Mouse (Mus musculus): ENCODE measurements around the gene Tra2b.
"Not testable (repeated sequence)": the region's sequence is repeated elsewhere in the genome, so short reads cannot be mapped to it uniquely, and the experiment has no call there.

Gene Tra2b

DNA sequence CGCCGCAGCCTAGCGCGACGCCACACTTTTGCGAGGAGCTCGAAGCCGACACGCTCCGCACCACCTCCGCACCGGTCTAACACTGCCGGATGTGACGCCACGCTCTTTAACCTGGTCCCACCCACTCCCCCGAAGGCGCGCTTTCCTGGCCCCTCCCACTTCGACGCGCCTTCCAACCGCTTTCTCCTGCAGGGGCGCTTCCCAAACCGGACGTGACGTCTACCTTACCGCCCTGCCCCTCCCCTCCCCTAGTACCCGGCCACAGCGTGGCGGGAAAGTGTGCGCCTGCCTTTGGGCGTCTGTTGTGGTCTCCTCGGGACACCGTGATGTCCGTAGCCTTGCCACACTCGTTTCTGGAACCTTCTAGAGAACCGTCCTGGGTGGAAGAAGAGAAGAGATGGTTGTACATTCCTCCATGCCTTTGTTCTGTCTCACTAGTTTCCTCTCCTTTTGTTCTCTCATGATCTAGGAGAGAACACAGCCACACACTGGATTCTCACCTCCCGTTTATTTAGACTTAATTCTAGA, at the start of gene Tra2b:
TSS of gene Tra2b (minus strand) at position 157 of the 528 bp plus-strand sequence.
- peak; percentile 97 for DNase-seq (ENCODE audit: low read depth, low spot score)

DNA sequence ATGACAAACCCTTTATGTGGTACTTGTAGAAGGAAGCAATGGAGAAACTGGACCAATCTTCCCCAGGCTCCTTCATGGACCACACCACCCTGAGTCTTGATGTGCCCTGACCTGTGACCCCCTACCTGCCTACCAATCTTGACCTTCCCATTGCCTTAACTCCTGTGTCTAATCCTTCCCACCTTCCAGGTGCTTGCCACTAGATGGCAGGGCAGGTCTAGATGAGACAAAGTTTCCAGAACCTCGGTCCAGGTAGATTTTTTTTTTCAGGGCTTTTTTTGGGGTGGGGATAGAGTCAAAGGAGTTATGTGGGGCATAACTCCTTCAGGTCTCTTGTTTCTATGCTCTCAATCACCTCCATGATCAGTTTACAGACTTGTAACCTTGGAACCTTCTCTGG, 44.8 kb upstream of the Tra2b start:
- peak; percentile 70 for DNase-seq (ENCODE audit: low read depth, low spot score)

DNA sequence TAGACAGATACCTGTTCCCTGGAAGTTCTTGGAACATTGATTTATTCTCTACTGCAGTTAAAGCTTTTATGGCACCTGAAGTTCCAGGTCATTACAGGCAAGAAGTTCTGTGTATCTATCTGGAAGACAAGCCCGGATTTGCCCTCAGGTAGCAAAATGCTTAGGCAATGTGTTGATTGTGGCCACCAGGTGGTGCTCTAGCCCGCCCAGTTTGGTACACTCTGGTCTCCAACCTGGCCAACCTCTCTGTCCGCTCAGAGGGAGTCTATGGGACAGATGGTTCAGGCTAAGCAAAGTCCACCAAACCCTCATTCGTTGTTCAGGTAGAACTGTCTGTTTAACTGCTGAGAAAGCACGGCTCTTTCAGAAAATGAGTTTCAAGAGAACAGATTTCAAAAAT, 36.8 kb upstream of the Tra2b start:
- DNase-seq (ENCODE audit: low read depth, low spot score) = peak; percentile 83

DNA sequence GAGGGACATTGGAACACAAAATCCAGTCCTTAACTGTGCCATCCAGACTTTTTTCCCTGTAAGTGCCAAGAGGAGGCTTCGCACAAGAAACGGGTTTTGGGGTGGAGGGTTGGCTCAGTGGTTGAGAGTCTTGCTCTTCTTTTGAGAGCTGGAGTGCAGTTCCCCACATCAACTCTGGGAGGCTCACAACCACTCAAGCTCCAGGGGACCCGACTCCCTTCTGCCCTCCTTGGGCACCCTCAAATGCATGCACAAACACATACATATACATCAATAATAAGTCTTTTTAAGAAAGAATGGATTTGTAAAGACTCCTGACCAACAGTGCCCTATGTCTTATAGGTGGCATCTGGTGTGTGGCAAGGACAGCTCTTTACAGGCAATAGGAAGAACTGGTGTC, 35.6 kb upstream of the Tra2b start:
- DNase-seq (ENCODE audit: low read depth, low spot score) = peak; percentile 43

DNA sequence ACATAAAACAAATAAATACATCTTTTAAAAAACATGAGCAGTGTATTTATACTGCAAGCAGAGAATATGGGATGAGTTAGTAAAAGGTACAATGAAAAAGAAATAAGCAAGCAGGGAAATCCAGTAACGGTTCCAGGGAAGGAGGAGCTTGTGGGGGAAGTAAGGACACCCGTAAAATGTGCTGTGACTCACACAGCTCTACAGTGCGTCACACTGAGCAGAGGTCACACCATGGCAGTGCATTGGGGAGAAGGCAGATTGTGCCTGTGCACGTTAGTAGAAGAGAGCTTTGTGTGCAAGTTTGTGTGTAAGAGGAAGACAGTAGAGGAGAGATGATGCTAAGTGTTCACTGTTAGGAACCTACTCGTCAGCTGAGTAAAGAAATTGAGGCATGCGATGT, 31.1 kb upstream of the Tra2b start:
- DNase-seq (ENCODE audit: low read depth, low spot score) = no peak

DNA sequence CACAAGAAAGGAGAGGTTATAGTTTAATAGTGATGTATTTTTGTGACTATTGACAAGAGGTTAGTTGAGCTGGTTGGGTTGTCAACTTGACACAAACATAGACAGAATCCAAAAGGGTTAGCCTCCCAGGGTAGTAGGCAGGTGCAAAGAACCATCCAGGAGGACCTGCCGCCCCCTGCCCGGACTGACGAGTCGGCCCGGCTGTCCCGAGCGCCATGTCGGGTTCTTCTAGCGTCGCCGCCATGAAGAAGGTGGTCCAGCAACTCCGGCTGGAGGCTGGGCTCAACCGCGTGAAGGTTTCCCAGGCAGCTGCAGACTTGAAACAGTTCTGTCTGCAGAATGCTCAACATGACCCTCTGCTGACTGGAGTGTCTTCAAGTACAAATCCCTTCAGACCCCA, 29.0 kb upstream of the Tra2b start:
- DNase-seq (ENCODE audit: low read depth, low spot score) = not testable (repeated sequence)

DNA sequence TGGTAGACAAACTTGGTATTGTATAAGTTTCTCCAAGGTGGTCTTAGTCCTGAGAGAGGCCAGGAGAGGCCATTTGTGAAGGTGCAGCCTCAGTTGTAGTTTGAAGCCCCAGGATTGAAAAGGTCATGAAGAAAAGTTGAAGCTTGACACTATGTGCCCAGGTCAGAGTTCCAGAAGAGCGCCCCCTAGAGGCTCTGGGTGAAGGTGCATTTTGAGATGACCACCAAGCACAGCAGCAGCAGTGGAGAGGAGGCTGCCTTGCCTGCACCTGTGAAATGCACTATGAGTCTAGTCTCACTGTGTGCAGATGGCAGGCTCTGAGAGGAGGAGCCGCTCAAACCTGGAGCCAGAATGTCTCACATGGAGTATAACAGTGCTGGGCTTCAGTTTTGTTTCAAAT, 27.8 kb upstream of the Tra2b start:
- DNase-seq (ENCODE audit: low read depth, low spot score) = peak; percentile 55

DNA sequence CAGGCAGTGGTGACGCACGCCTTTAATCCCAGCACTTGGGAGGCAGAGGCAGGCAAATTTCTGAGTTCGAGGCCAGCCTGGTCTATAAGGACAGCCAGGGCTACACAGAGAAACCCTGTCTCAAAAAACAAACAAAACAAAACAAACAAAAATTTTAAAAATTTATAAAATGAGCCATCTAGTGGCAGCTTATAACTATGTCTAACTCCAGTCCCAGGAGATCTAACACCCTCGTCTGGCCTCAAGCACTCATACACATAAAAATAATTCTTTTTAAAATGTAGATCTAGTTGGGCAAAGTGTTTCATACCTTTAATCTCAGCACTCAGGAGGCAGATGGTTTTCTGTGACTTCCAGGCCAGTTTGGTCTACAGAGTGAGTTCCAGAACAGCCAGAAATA, 26.6 kb upstream of the Tra2b start:
- no peak for DNase-seq (ENCODE audit: low read depth, low spot score)

DNA sequence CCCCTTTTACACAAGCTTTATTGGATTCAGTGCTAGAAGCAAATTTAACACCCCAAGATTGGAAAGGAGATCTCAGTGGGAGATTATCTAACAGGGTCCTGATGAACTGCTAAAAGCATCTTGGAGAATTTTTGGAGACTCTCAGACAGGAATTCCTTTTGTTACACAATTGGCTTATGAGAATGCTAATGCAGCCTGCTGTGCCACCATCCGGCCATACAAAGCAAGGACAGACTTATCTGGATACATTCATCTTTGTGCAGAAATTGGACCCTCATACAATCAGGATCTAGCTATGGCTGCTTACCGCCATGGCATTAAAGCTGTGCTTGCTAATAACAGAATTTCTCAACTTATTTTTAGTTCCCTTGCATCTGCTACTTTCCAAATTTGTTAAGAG, 23.8 kb upstream of the Tra2b start:
- DNase-seq (ENCODE audit: low read depth, low spot score) = peak; percentile 87

DNA sequence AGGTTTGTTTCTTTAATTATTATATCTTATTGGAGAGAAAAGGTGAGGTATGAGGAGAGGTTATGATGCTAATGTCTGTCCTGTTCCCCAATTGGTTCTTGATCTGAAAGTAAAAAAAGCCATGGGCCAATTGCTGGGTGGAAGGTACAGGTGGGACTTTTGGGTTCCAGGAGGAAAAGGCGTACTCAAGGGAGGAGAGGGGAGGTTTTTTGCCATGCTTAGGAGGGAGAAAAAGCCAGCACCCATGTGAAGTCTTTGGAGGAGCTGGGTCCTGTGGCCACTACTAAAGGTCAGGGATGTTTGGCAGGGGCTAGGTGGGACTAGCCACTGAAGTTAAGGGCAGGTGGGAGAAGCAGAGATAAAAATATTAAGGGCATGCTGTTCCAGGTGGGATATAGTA, 21.2 kb upstream of the Tra2b start:
- DNase-seq (ENCODE audit: low read depth, low spot score) = no peak

DNA sequence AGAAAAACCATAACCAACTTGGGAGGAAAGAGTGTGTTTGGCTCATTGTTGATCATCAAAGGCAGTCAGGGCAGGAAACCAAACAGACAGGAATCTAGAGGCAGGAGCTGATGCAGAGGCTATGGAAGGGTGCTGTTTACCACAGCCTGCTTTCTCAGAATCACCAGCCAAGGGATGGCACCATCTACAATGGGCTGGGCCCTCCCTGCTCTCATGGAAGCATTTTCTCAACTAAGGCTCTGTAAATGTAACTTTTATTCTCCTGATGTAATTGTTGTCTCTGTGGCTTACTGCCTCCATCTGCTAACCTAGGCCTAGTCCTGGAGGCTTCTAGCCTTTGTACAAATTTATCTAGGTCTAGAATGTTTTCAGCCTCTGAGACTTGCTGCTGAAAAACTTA, 10.7 kb upstream of the Tra2b start:
- DNase-seq (ENCODE audit: low read depth, low spot score) = no peak

DNA sequence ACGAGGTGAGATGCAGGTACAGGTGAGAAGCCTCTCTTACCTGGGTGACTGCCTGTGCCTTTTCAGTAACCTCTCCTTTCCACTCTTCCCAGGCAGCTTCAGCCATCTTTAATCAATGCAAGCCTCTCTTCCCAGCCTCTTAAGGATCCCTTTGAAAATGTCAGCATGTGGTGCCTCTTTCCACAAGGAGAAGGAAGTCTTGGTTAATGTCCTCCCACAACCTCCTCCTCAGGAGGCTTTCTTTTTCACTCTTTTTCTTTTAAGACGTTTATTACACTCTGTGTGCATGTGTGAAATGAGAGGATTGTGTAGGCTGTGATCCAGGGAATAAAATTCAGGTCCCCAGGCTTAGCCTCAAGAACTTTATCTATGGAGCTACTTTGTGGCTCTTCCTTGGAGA, 9.3 kb upstream of the Tra2b start:
- DNase-seq (ENCODE audit: low read depth, low spot score) = no peak

DNA sequence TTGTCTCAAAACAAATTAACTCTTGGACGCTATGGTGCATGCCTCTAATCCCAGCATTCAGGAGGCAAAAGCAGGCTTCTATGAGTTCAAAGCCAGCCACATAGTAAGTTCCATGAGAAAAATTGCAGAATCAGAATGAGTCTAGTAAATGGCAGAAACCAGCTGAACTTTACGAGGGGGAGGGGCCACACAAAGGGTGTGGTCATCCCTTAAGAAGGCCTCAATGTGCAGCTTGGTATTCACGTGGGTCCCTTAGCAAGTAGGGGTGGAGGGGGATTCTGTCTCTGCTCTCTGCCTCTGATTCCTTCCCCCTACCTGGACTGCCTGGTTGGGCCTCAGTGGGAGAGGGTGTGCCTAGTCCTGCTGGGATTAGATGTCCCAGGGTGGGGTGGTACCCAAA, 4.7 kb upstream of the Tra2b start:
- peak; percentile 64 for DNase-seq (ENCODE audit: low read depth, low spot score)

DNA sequence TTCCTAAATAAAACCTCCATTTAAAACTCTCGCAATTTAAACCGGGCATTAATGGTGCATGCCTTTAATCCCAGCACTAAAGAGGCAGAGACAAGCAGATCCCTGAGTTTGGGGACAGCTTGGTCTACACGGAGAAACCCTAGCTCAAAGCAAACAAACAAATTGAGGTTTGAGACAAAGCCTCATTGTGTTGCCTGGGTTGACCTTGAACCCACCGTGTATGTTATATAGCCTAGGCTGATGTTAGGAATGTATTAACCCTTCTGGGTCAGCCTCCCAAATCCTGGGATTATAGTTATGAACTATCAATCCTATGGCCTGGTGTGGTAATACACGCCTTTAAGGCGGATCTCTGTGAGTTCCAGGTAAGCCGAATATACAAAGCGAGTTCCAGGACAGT, 579 bp upstream of the Tra2b start:
- peak; percentile 77 for DNase-seq (ENCODE audit: low read depth, low spot score)

DNA sequence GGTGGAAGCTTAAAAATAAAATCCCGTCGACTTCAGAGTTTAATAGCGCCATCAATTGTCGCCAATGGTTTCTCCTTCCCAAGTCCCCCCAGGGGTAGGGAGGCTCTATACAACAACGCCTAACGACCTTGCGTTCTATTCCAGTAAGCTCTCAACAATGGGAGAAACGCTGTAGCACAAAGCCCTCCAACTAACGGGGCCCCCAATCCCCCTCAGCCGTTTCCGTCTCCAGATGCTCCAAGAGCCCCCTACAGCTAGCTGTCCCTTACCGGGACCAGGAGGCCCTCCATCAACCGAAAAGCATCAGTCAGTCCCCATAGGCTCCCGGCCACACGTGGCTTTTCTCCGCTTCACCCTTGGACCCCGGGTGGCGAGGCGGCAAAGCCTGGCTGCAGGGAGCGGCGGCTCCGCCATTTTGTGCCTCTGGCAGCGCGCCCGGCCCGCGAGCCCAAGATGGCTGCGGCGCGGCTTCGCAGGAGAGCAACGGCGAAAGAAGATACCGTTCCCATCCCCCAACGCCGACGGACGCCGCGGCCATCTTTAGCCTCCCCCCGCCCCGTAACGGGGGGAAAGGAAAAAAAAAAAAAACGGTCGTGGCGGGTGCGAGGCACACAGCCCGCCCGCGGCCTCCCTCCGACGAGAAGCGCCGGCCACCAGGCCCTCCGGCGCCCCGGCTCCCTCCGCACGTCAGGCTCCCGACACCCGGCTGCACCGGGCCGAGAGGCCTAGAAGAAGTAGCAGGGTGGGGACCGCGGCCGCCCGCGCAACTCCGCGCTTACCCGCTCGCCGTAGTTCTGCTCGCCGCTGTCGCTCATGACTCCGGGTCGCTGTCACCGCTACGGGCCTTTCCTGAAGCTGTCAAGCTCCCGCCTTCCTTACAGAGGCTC, 600 bp downstream of the Tra2b start:
- peak; percentile 77 for DNase-seq (ENCODE audit: low read depth, low spot score)

DNA sequence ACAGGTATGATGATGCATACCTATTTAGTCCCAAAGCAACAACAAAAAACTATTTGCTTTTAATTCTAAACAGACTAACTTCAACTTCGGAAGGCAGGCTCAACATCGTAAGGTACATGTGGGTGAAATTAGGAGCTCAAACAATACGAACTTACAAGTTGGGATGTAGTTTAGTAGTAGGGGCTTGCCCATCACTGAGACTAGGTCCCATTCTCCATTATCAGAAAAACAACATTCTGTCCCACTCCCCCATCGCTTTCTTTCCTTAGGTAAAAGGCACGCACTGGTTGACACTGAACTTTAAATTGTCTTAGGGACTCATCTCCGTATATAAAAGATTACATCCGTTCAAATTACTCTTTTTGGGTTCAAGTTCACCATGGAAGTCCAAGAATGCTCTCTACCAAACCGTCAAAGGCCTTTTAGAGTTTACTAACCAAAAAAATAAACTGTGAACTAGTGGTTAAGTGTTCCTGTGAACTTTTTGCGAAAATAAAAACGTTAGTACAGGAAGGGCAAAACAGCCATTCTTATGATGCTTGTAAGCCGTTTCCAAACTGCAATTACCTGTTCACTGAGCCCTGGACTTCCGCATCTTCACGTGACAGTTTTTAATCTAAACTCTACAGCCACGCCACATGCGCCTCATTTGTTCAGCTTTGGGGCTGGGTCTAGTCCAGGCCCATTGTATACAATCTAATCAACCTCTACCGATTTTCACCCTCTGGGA, 1.4 kb downstream of the Tra2b start:
- peak; percentile 58 for DNase-seq (ENCODE audit: low read depth, low spot score)

DNA sequence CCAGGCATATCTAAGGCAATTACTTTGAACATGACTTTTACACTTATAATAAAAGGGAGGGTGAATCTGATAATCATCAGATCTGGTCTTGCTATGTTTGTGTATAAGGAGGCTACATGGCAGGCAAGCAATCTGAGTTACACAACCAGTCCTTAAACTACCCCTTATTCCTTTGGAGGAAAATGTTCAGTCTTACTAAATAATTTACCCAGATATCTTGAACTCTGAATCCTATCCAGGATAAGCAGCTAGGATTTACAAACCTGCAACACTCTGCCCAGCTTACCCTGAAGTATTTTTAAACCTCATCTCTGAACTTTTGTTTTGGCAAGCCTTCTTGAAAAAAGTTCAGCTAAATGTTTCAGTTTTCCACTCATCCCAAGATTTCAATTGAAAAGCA, 2.7 kb downstream of the Tra2b start:
- no peak for DNase-seq (ENCODE audit: low read depth, low spot score)

DNA sequence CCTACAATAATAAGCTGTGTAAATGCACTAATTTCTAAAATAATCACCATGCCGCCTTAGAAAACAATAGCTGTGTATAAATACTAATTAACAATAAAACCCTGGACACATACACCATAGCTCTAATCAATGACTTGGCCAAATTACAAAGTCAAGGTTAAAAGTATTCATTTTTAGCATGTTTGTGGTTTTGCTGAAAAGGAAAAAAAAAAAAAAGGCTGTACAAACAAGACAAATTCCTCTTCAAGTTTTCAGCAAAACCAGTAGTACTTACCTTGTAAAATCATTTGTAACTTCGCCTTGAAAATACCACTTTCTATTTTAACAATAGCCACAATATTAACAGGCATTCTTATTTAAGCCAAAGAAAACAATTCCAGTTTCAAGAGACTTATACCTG, 4.2 kb downstream of the Tra2b start:
- DNase-seq (ENCODE audit: low read depth, low spot score) = no peak

DNA sequence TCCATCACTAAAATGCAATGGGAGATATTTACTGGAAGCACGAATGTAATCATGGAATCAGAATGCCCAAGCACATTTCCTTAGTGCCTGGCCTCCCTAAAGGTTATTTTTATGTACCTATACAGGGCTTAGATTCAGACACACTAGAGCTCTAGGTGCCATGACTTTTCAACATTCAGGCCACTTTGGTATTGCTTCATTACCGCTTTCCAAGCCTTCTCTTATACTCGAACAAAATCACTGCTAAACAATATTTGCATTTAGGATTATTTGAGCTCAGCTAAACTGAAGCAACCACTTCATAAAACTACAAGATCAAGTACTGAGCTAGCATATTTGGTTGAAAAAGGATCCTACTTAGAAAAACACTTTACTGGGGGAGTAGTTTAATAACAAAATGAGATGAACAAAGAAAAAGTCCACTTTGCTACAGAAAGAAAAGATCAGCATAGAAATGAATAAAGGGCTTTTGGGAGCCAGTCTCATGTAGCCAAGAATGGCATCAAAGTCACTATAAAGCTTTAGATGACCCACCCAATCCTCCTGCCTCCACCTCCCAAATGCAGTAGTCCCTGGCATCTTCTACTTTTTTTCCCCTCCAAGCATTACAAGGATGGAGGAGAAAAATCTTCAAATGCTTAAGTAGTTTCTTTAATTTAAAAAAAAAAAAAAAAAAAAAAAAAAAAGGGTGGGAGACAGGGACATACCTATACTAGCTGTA, 5.2 kb downstream of the Tra2b start:
- no peak for DNase-seq (ENCODE audit: low read depth, low spot score)

DNA sequence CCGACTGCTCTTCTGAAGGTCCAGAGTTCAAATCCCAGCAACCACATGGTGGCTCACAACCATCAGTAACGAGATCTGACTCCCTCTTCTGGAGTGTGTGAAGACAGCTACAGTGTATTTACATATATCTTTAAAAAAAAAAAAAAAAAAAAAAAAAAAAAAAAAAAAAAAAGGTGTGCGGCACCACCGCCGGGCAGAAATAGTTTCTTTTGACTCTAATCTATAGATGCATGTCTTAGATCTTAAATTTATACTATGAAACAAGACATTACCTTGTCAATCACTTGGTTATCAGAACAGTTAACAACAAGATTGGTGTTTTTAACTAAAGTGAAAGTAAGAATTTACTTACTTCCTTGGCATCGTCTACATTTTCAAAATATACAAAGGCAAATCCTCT, 13.6 kb downstream of the Tra2b start:
- DNase-seq (ENCODE audit: low read depth, low spot score) = not testable (repeated sequence)

DNA sequence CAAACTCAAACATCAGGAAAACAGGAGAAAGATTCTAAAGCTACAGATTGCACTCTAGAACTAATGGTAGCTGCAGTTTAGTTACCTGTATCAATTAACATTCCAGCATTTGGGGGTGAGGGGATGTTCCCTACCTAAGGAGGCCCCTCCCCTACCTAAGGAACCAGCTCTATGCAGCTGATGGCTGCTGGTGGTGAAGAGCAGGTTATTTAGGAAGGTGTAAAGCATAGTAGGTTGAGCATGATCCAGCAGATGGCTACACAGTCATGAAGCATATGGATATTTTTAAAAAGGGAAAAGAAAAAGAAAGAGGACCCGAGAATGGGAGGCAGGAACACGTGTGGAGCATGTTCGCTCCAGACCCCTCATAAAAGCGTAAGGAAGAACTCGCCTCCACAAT, 15.5 kb downstream of the Tra2b start:
- no peak for DNase-seq (ENCODE audit: low read depth, low spot score)

DNA sequence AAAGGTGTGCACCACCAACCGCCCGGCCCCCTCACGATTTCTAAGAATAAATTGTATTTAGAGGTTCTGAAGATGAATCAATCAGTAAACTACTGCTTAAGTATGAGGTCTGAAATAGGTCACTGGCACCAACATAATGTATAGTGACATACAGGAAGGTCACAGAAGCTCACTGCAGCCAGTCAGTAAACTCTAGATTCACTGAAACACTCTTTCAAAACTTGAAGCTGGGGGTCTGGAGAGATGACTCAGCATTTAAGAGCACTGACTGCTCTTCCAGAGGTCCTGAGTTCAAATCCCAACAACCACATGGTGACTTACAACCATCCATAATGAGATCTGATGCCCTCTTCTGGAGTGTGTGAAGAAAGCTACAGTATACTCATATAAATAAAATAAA, 16.1 kb downstream of the Tra2b start:
- DNase-seq (ENCODE audit: low read depth, low spot score) = no peak
